Mouse (Mus musculus): Measurements from ENCODE around the gene Sox4.

Sox4 gene

GRCm38 (mm10) chr13:28946565-28947135 lies 6.9 kb downstream of the Sox4 start:
- no peak for DNase-seq (ENCODE audit: low spot score)

GRCm38 (mm10) chr13:28945681-28946080 lies 7.8 kb downstream of the Sox4 start:
- no peak for DNase-seq (ENCODE audit: low spot score)

- DNase-seq (ENCODE audit: low spot score): no peak
These were observed 10.6 kb downstream of the Sox4 start for GRCm38 (mm10) chr13:28942926-28943325.

- DNase-seq (ENCODE audit: low spot score): no peak
These were observed 11.4 kb downstream of the Sox4 start for GRCm38 (mm10) chr13:28941983-28942630.

GRCm38 (mm10) chr13:28933375-28933774 lies 20.1 kb downstream of the Sox4 start:
- no peak for DNase-seq (ENCODE audit: low spot score)

GRCm38 (mm10) chr13:28931776-28932175 lies 21.7 kb downstream of the Sox4 start:
- DNase-seq (ENCODE audit: low spot score): no peak

GRCm38 (mm10) chr13:28931266-28931665 lies 22.2 kb downstream of the Sox4 start:
- no peak for DNase-seq (ENCODE audit: low spot score)

GRCm38 (mm10) chr13:28930364-28930763 lies 23.1 kb downstream of the Sox4 start:
- DNase-seq (ENCODE audit: low spot score): no peak

GRCm38 (mm10) chr13:28929936-28930335 lies 23.6 kb downstream of the Sox4 start:
- no peak for DNase-seq (ENCODE audit: low spot score)

GRCm38 (mm10) chr13:28923136-28923535 lies 30.4 kb downstream of the Sox4 start:
- DNase-seq (ENCODE audit: low spot score): no peak

GRCm38 (mm10) chr13:28917379-28918250 lies 35.9 kb downstream of the Sox4 start:
- no peak for DNase-seq (ENCODE audit: low spot score)

- DNase-seq (ENCODE audit: low spot score): no peak
These were observed 39.9 kb downstream of the Sox4 start for GRCm38 (mm10) chr13:28913656-28914055.

- DNase-seq (ENCODE audit: low spot score): no peak
These were observed 46.5 kb downstream of the Sox4 start for GRCm38 (mm10) chr13:28906981-28907380.
